Mouse (Mus musculus) MEL (cell line): ENCODE results near the gene Phf21a.

Experiments used
- BHLHE40 ChIP-seq: IDR thresholded peaks from 2 replicates; pipeline ENCODE4 v1.6.1; 2012; ENCODE audit warnings: low read depth, mild to moderate bottlenecking, inconsistent platforms, low read length, improper control_type of control experiment, borderline replicate concordance
- CHD1 ChIP-seq: IDR thresholded peaks from 2 replicates; pipeline ENCODE4 v1.6.1; 2012; ENCODE audit warnings: low read depth, mild to moderate bottlenecking, inconsistent platforms, low read length, improper control_type of control experiment
- CTCF ChIP-seq, 3 experiments: IDR thresholded peaks in 2 of 3; conservative IDR thresholded peaks in 1 of 3; 2 replicates each; pipeline ENCODE4 v1.5.1; 2011 to 2012; ENCODE audit warnings: low read length in 3 of 3, low read depth in 2 of 3, mild to moderate bottlenecking in 2 of 3, improper control_type of control experiment in 1 of 3, inconsistent platforms in 1 of 3, mixed read lengths in 1 of 3, moderate library complexity in 1 of 3; ENCODE audit not compliant: control insufficient read depth in 1 of 3, insufficient read depth in 1 of 3, poor library complexity in 1 of 3, severe bottlenecking in 1 of 3
- ELF1 ChIP-seq: IDR thresholded peaks from 2 replicates; pipeline ENCODE4 v1.6.1; 2014; ENCODE audit warnings: low read depth, mild to moderate bottlenecking, inconsistent platforms, low read length, improper control_type of control experiment, moderate library complexity
- JUND ChIP-seq: IDR thresholded peaks from 2 replicates; pipeline ENCODE4 v1.6.1; 2011; ENCODE audit warnings: low read depth, mild to moderate bottlenecking, improper control_type of control experiment, low read length
- KAT2A ChIP-seq: conservative IDR thresholded peaks from 2 replicates; pipeline ENCODE4 v1.6.1; 2012; ENCODE audit warnings: low read depth, low read length, improper control_type of control experiment, inconsistent platforms
- MAX ChIP-seq: IDR thresholded peaks from 2 replicates; pipeline ENCODE4 v1.6.1; 2011; ENCODE audit warnings: low read length, improper control_type of control experiment
- POLR2AphosphoS5 ChIP-seq: IDR thresholded peaks from 2 replicates; pipeline ENCODE4 v1.6.1; 2012; ENCODE audit warnings: low read depth, borderline replicate concordance, mild to moderate bottlenecking, inconsistent platforms, low read length, moderate library complexity, mixed read lengths
- RAD21 ChIP-seq: IDR thresholded peaks from 2 replicates; pipeline ENCODE4 v1.6.1; 2011; ENCODE audit warnings: mild to moderate bottlenecking, low read depth, low read length, improper control_type of control experiment
- SIN3A ChIP-seq: IDR thresholded peaks from 2 replicates; pipeline ENCODE4 v1.6.1; 2012; ENCODE audit warnings: low read length, improper control_type of control experiment, inconsistent platforms
- USF2 ChIP-seq, 2 experiments: IDR thresholded peaks; 2 replicates each; pipeline ENCODE4 v1.6.1; 2011 to 2012; ENCODE audit warnings: improper control_type of control experiment in 2 of 2, low read length in 2 of 2, borderline replicate concordance in 1 of 2, inconsistent platforms in 1 of 2, low read depth in 1 of 2, mild to moderate bottlenecking in 1 of 2; ENCODE audit not compliant: insufficient read depth in 1 of 2
- ZNF384 ChIP-seq: IDR thresholded peaks from 2 replicates; pipeline ENCODE4 v1.6.1; 2012; ENCODE audit warnings: low read depth, mild to moderate bottlenecking, inconsistent platforms, low read length, improper control_type of control experiment

GRCm38 (mm10) chr2:92327601-92328000 is 234.7 kb downstream of the Phf21a start:
- TF ChIP-seq CTCF (IDR thresholded peaks at IDR 0.05 in 2 of 3, conservative IDR thresholded peaks at IDR 0.05 in 1 of 3; ENCODE audit: control insufficient read depth in 1 of 3, insufficient read depth in 1 of 3, low read depth in 2 of 3, low read length in 3 of 3, poor library complexity in 1 of 3, severe bottlenecking in 1 of 3) (no peak), KAT2A (no peak), BHLHE40 (no peak), SIN3A (no peak), ELF1 (no peak), USF2 (IDR thresholded peaks at IDR 0.05; ENCODE audit: borderline replicate concordance in 1 of 2, insufficient read depth in 1 of 2, low read depth in 1 of 2, low read length in 2 of 2) (no peak), MAX (no peak), RAD21 (no peak), POLR2AphosphoS5 (no peak), JUND (no peak), CHD1 (no peak), ZNF384 (no peak)
